Mouse (Mus musculus) naive thymus-derived CD4-positive, alpha-beta T cell, adult 5 months (primary cell): ENCODE results near the gene Ptger3. TPM values are rescaled to one million over a fixed set of nuclear protein-coding genes. Genes with fewer than 3 reads are reported as not detected.

Experiments
- polyA plus RNA-seq: library from polyadenylated mRNA; unstranded; fragments of 100-300 nt; shearing (Covaris generic); gene quantifications from one replicate; pipeline ENCODE4 v1.2.1, GENCODE M21; 2017

Gene Ptger3
- 0.31 TPM for polyA plus RNA-seq

GRCm38 (mm10) chr3:157566725-157567565 lies at the start of gene Ptger3:
Ptger3 (plus strand) TSS chr3:157566892.

DNA sequence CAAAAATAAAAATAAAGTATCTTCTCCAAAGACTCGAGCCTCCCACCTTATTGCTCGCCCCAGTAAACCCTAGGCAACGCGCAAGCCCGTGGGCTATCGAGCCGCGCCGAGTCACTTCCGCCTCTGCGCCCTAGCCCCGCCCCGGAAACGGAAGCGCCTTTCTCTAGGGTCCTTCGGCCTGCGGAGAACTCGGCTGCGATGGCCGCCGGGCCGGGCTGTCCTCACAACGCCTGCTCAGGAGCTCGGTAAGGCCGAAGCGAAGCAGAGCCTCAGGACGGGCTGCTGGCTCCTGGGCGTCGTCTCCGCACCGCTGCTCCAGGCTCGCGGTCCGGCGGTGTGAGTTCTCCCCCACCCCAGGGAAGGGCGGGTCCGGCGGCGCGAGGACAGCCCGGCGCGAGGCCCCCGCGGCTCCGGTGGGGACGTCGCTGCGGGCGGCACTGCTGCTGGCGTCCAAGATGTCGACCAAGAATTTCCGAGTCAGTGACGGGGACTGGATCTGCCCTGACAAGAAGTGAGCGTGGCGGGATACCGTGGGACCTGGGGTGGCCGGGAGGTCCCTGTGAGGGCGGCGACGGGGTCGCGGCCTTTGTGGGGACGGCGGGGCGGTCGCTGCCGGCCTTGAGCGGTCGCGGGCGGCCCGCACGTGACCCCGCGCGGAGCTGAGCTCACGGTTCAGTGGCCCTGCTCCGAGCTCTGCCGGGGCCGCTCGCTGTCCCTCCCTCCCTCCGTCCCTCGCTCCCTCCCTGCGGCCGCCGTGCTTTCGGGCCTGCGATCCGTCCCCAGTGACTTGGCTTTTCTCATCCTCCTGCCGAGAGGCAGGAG lies 32.5 kb upstream of the Ptger3 start, which contains the start of gene Zranb2:
Gene Zranb2 (plus strand): TSS at position 197 of the 822 bp plus-strand sequence.

Other genes with a start within 250 kb of the Ptger3 start
- gene Zranb2, start 32.7 kb upstream of the Ptger3 start, polyA plus RNA-seq, result 39.4 TPM